Mouse (Mus musculus): ENCODE results near the gene Gxylt2.

Gene Gxylt2

DNA sequence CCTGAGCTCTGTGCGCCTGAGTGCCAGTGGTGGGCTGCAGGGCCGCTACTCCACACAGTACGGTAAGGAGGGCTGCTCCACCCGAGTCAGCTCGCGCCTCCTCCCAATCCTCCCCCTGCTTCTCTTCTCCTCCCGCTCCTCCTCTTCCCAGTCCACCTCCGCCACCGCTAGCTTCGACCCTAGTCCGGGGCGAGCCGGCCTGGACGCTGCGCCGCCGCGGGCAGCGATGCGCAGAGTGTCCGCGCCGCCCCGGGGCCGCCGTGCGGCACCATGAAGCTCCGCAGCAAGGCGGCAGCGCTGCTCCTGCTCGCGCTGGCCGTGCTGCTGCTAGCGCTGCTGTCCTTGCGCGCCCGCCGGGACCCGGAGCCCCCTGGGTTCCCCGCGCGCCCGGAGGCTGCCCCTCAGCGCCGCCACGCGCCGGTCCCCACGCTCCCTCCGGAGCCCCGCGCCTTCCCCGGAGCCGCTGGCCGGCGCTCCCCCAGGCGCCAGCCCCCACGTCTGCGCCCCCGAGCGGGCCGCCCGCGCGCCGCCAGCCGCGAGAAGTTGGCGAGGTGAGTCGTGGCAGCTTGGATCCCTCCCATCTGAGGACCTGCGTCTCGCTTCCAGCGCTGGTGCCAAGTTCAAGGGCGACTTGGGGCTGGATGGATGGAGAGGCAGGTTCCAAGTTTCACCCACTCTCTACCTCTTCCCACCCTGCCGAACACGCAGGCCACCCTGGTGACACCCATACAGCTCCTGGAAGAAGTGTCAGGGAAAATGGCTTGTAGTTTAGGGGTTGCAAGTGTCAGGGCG lies at the start of gene Gxylt2:
TSS of gene Gxylt2 (plus strand) at position 161 of the 792 bp plus-strand sequence.
- DNase-seq (ENCODE audit: low spot score) = peak; percentile 57

DNA sequence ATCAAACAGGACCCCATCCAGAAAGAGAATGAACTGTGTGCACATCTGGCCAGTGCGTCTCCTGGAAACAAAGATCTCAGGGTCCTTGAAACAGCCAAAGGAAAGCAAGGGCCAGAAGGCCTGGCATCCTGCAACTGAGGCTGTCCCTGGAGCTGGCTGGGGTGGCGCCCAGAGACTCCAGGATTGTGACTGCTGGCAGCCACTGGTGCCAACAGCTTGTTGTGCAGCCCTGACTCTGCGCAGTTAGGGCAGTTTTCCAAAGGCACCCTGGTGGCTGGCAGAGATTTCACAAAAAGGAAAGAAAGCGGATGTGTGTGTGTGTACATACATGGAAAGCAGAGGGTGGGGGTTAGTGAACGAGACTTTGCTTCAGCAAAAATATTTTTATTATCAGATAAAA lies 44.1 kb upstream of the Gxylt2 start:
- no peak for DNase-seq (ENCODE audit: low spot score)

DNA sequence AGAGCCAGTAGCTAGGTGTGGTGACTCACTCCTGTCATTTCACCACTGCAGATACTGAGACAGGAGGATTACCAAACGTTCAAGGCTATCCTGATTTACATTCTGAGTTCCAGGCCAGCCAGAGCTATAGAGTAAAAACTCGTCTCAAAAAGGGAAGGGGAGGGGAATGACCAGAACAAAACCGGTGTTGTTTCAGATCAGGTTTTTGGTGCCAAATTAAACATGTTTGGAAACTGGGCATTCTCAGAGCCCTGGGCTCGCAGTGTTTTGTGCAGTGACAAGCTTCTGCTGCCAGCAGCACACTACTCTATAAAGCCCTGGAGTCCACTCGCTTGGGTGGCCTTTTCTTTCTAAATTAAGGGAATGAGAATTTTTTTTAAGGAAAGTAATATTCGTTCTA lies 42.3 kb upstream of the Gxylt2 start:
- DNase-seq (ENCODE audit: low spot score) = no peak

- no peak for DNase-seq (ENCODE audit: low spot score)
Observed at GRCm38 (mm10) chr6:100667644-100668043, 36.9 kb upstream of the Gxylt2 start.

DNA sequence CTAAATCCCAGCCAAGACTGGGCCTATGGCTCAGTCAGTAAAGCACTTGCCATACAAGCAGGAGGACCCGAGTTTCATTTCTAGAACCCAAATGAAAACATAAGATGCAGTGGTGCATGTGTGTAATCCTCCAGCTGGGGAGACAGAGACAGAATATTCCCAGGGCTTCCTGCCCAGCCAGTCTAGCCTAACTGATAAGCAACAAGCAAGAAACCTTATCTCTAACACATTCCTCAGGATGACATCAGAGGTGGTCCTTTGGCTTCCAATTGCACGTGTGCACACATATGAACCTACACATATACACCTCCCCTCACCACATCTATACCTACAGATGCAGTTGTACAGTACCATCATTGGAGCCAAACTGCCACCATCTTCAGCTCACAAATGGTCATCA lies 35.7 kb upstream of the Gxylt2 start:
- DNase-seq (ENCODE audit: low spot score) = no peak

DNA sequence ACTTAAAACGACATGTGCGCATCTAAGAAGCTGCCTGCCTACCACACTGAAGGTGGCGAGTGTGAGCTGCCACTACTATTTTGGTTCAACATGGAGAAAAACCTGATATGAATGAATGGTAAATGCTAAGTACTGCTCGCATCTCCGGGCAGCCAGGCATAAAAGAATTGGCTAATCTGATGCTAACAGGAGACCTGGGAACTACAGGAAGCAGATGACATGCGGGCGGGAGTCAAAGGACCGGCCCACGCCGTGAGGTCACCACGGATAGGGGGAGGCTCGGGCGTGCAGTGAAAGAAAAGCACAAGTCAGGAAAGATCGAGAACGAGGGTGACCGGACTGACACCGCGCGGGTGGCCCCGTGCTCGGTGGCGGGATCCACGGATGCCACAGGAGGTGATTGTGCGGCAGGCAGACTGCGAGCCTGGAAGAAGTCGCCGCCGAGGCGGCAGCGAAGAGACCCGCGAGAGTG lies 34.1 kb upstream of the Gxylt2 start:
- DNase-seq (ENCODE audit: low spot score) = peak; percentile 54

GRCm38 (mm10) chr6:100670880-100671344 lies 33.6 kb upstream of the Gxylt2 start, which contains the start of gene Shq1:
Gene Shq1 (minus strand): TSS chr6:100671157.
- DNase-seq (ENCODE audit: low spot score) = peak; percentile 77

DNA sequence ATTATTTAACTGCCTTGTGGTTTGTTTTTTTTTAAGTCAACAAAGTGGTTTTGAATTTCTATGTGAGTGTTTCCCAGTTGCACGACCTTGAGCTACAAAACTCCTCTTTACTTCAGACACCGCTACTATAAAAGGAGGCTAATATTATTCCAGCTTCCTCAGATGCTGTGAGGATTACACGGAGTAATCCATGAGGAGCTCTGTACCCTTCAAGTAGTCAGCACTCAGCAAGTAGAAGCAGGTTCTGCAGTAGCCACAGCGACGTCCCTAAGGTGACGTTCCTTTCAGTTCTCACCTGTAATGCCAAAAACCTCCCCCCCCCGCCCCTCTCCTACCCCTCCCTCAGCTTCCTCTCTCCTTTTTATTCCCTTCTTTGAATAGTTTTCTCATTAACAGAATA lies 33.1 kb upstream of the Gxylt2 start:
- DNase-seq (ENCODE audit: low spot score) = no peak

DNA sequence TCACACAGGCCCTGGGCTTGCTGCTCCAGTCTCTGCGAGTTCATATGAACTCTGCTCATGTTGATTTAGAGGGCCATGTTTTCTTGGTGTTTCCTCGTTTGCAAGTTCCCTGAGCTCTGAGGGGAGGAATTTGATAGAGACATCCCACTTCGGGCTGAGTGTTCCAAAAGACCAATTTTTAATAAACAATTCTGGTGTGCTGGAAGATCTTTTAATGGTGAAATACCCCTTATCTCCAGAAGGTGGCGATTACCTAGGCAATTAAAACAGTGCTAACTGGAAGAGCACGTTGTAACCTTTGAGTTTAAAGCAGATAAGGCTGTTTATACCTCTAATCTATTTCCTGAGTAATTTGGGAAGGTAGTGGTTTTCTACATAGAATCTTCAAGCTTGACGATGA lies 29.6 kb upstream of the Gxylt2 start:
- DNase-seq (ENCODE audit: low spot score) = peak; percentile 7

DNA sequence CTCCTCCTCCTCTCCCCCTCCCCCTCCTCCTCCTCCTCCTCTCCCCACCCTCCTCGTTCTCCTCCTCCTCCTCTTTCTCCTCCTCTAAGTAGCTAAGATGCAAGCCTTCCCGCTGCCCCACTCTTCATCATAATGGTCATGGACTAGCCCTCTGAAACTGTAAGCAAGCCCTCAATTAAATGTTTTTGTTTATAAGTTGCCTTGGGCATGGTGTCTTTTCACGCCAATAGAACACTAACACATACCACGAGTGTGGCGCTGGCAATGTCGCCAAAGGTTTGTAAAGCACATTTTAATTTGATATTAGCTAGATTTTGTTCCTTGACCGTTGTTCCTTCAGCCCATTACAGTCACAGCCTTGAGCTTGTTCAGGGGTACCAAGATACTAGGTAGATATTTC lies 28.1 kb upstream of the Gxylt2 start:
- DNase-seq (ENCODE audit: low spot score) = no peak

GRCm38 (mm10) chr6:100678636-100679035 lies 25.9 kb upstream of the Gxylt2 start:
- DNase-seq (ENCODE audit: low spot score) = no peak

DNA sequence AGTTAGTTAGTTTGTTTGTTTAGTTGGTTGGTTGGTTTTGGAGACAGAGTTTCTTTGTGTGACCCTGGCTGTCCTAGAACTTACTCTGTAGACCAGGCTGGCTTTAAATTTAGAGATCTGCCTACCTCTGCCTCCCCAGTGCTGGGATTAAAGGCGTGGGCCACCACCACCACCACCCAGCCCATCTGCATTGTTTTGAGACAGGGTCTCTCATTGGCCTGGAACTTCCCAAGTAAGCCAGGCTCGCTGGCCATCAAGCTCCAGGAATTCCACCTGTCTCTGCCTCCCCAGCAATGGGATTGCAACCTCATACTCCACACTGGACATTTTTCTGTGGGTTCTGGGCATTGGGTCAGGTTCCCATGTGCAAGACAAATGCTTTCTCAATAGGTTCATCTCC lies 18.2 kb upstream of the Gxylt2 start:
- DNase-seq (ENCODE audit: low spot score) = no peak

DNA sequence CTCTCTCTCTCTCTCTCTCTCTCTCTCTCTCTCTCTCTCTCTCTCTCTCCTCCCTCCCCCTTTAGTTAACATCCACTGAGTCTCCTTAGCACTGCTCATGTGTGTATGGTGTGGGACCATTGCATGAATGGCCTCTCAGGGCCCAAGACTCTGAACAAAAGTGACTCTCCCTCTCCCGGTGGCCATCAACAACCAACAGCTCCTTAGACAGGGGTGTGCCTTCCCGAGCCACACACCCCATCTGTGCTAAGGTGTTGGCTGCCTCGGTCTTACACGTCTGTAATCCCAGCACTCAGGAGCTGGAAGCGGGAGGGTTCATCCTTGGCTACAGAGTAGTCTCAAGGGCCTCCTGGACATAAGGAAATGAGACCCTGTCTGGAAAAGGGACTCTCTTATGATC lies 4.5 kb upstream of the Gxylt2 start:
- no peak for DNase-seq (ENCODE audit: low spot score)

DNA sequence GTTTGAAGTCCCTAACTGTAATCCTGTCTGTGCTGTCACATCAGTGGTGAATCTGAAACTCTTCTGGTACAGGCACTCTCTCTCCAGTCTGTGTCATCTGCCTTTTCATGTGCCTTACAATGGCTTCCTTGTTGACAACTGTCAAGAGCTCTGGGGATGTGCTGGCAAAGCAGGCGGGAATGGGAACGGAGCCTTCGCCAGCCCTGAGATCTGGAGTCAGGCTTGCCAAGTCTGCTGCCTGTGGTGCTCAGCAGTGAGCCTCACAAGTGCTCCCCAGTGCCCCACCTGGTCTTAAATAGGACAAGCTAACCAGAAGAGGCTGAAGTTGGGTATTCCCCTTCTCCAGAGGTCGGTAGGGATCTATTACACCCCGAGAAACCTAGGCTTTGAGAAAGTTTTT lies 3.8 kb upstream of the Gxylt2 start:
- DNase-seq (ENCODE audit: low spot score) = no peak

DNA sequence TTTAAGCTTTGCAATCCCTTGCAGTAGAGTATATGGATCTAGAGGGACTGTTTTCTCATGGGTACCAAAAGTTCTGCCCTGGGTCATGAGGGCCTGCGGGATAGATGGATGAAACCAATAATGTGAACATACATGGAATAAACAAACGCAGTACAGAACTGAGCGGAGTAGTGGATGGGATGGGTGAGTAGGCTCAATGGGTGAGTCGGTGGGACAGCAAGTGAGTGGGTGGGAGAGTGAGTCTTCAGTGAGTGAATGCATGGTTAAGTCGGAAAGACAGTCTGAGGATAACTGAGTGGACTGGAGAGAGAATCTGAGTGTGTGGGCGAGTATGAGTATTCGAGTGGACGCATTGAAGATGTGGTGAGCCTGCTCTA lies 349 bp upstream of the Gxylt2 start:
- no peak for DNase-seq (ENCODE audit: low spot score)

GRCm38 (mm10) chr6:100705366-100705811 lies 855 bp downstream of the Gxylt2 start:
- DNase-seq (ENCODE audit: low spot score) = peak; percentile 12

DNA sequence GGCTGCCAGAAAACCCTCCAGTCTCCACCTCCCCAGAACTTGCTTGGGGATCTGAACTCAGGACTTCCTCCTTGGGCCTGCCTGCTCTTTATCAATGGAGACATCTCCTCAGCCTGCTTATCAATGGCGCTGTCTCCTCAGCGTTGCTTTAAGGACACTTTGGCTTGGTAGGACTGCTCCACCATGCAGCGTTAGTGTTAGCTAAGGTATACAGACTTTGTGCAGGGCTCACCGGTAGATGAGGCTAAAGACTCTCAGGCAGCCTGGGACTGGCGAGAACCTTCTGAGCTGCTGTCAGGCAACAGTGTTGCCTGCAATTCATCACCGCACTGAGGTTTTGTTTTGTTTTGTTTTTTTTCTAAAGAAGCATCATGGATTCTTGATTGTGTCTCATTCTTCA lies 2.3 kb downstream of the Gxylt2 start:
- no peak for DNase-seq (ENCODE audit: low spot score)

GRCm38 (mm10) chr6:100707557-100707956 lies 3.0 kb downstream of the Gxylt2 start:
- no peak for DNase-seq (ENCODE audit: low spot score)

- no peak for DNase-seq (ENCODE audit: low spot score)
Observed at GRCm38 (mm10) chr6:100708248-100708647, 3.7 kb downstream of the Gxylt2 start.

- no peak for DNase-seq (ENCODE audit: low spot score)
Observed at GRCm38 (mm10) chr6:100708996-100709395, 4.5 kb downstream of the Gxylt2 start.

- DNase-seq (ENCODE audit: low spot score) = no peak
Observed at GRCm38 (mm10) chr6:100709483-100709882, 4.9 kb downstream of the Gxylt2 start.

- DNase-seq (ENCODE audit: low spot score) = no peak
Observed at GRCm38 (mm10) chr6:100710170-100710569, 5.6 kb downstream of the Gxylt2 start.

DNA sequence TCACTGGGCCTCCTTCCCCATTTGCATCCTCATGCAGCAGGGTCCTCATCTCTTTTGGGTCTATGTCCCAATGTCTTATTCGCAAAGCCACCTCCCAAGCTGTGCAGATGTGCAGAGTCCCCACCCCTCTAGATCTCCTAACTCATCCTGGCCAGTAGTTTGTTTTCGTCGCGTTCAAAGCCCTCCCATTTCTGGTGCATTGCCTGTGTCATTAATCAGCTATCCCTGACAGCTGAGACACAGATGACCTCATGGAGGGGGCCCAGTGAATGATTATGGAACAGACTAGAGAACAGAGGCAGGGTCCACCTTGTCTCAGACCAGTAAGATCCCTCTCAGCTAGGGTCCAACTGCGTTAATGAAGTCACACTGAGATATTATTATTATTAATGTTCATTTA lies 6.3 kb downstream of the Gxylt2 start:
- DNase-seq (ENCODE audit: low spot score) = no peak

GRCm38 (mm10) chr6:100715296-100715828 lies 10.8 kb downstream of the Gxylt2 start:
- DNase-seq (ENCODE audit: low spot score) = no peak

All from yolk sac, embryonic 10.5 days (tissue).